Mouse (Mus musculus) B cell, adult (primary cell): ENCODE data around the gene Myo9a. TPM values are rescaled to one million over a fixed set of nuclear protein-coding genes. Genes with fewer than 3 reads are reported as not detected.

Experiments
- total RNA-seq: library from RNA; stranded (reverse); gene quantifications from 4 replicates; pipeline ENCODE4 v1.2.4, GENCODE M21; 2023; ENCODE audit not compliant: inconsistent age

Gene Myo9a
- total RNA-seq: 14.0 to 18.0 TPM (median 15.8 TPM) in 4 replicates

GRCm38 (mm10) chr9:59750267-59751065 is at the start of gene Myo9a, which contains the start of gene Senp8:
TSS of gene Myo9a (plus strand) at chr9:59750896.
TSS of gene Senp8 (minus strand) at chr9:59750710.

GRCm38 (mm10) chr9:59960559-59960958 is 209.9 kb downstream of the Myo9a start, which contains the start of gene Nr2e3:
TSS of gene Nr2e3 (minus strand) at chr9:59960659.

Other genes starting within 250 kb of the Myo9a start
- 55.9 to 63.6 TPM (median 59.0 TPM) in 4 replicates for gene Hexa, start 211.4 kb upstream of the Myo9a start, total RNA-seq
- 0.67 to 0.93 TPM in 2 of 4 replicates, not detected in the others for gene Tmem202, start 211.0 kb upstream of the Myo9a start, total RNA-seq
- gene Celf6, start 173.0 kb upstream of the Myo9a start, total RNA-seq: not detected in 4 replicates
- 58.6 to 72.8 TPM (median 62.2 TPM) in 4 replicates for gene Parp6, start 133.6 kb upstream of the Myo9a start, total RNA-seq
- 255 to 286 TPM (median 269 TPM) in 4 replicates for gene Pkm, start 94.5 kb upstream of the Myo9a start, total RNA-seq
- not detected in 4 replicates for gene Gramd2, start 70.8 kb upstream of the Myo9a start, total RNA-seq
- 1.1 to 3.6 TPM (median 2.8 TPM) in 4 replicates for gene Senp8, start 186 bp upstream of the Myo9a start, total RNA-seq
- gene Nr2e3, start 209.8 kb downstream of the Myo9a start, total RNA-seq: not detected in 4 replicates